Mouse (Mus musculus): ENCODE results near the gene Unc13c. TPM values are rescaled to one million over a fixed set of nuclear protein-coding genes. Genes with fewer than 3 reads are reported as not detected.
A peak's percentile ranks its signal among the peaks of the same experiment; 100 is the strongest.

Gene Unc13c
- polyA plus RNA-seq, 2 experiments = 0.73 to 1.3 TPM

DNA sequence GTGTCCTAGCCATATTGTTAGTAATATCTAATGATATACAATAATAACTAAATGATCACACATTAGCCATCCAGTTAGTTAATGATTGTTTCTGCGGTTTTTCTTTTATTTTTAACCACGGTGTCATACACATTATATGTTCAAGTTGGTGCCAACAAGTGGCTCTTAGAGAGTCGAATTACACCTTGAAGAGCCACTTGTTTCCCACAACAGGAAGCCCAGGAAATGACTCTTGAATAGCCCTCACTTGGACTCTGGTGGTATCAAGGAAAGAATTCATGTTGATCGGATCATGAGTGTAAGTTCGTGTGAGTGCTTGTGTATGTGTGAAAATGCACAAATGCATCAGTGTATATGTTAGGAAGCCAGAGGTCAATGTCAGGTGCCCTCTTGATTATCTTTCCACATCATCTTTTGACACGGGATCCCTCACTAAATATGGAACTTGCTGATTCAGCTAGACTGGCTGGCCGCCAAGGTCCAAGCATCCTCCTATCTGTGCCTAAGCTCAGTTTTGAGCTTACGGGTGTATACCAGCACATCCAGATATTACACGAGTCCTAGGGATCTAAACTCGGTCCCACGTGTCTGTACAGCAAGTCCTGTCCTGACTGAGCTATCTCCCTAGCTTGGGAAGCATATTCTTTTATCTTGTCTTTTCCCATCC, 46.2 kb downstream of the Unc13c start:
- H3K9ac ChIP-seq (ENCODE audit: low read depth, low read length, severe bottlenecking) = no peak overlapping the region
- WGBS = 89% methylated on average over 11 of the region's 11 CpGs
- no peak for ATAC-seq (ENCODE audit: low FRiP score, low read depth)
- H3K36me3 ChIP-seq (ENCODE audit: control insufficient read depth, insufficient read depth, low read length) = no peaks in the 10 kb centered on the region
- no peak overlapping the region for H3K4me2 ChIP-seq (replicated peaks; ENCODE audit: low read depth, low read length, severe bottlenecking)
- no peak for TF ChIP-seq POLR2A (IDR thresholded peaks at IDR 0.05; ENCODE audit: borderline replicate concordance, extremely low read depth, insufficient read depth, insufficient read length)
- DNase-seq (ENCODE audit: low spot score) = no peak
- H3K27me3 ChIP-seq (ENCODE audit: control insufficient read depth, insufficient read depth, low read length) = no peaks in the 10 kb centered on the region
- no peaks in the 10 kb centered on the region for H3K4me1 ChIP-seq (ENCODE audit: control insufficient read depth, insufficient read depth, low read length)
- no peak overlapping the region for H3K4me3 ChIP-seq (replicated peaks; ENCODE audit: low read length)
- no peak overlapping the region for H3K27ac ChIP-seq (replicated peaks; ENCODE audit: low read depth, low read length)
- H3K9me3 ChIP-seq (ENCODE audit: control insufficient read depth, low read length) = no peaks in the 10 kb centered on the region

- DNase-seq (ENCODE audit: low spot score) = no peak
- Histone ChIP-seq H3K9me3 (ENCODE audit: control insufficient read depth, low read length) (0 out of 2 replicates have a peak, but pooled peaks cover 3% of the 10 kb centered on the region), H3K9ac (ENCODE audit: low read depth, low read length, severe bottlenecking) (no peak overlapping the region), H3K27ac (replicated peaks; ENCODE audit: low read depth, low read length) (no peak overlapping the region), H3K36me3 (ENCODE audit: control insufficient read depth, insufficient read depth, low read length) (no peaks in the 10 kb centered on the region), H3K4me3 (replicated peaks; ENCODE audit: low read length) (no peak overlapping the region), H3K27me3 (ENCODE audit: control insufficient read depth, insufficient read depth, low read length) (no peaks in the 10 kb centered on the region), H3K4me1 (ENCODE audit: control insufficient read depth, insufficient read depth, low read length) (no peaks in the 10 kb centered on the region), H3K4me2 (replicated peaks; ENCODE audit: low read depth, low read length, severe bottlenecking) (no peak overlapping the region)
- 35% methylated on average over 4 of the region's 4 CpGs for WGBS
- ATAC-seq (ENCODE audit: low FRiP score, low read depth) = no peak
- no peak for TF ChIP-seq POLR2A (IDR thresholded peaks at IDR 0.05; ENCODE audit: borderline replicate concordance, extremely low read depth, insufficient read depth, insufficient read length)
Measured at GRCm38 (mm10) chr9:73905959-73906358, 62.8 kb downstream of the Unc13c start.

DNA sequence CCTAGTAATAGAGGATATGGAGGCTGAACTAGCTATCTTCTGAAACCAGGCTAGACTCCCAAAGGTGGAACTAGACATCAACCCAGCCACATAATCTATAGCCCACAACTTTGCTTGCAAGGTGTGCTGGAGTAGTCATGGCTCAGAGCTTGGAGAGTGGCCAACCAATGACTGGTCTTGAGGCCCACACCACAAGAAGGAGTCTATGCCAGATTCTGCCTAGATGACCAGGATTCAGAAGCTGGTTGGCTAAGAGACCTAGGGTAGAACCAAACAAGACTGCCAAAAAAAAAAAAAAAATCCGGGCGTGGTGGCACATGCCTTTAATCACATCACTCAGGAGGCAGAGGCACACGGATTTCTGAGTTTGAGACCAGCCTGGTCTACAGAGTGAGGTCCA, 70.2 kb downstream of the Unc13c start:
- H3K9ac ChIP-seq (ENCODE audit: low read depth, low read length, severe bottlenecking) = no peak overlapping the region
- WGBS = 86% methylated on average over 3 of the region's 3 CpGs

GRCm38 (mm10) chr9:73896210-73896609, 72.6 kb downstream of the Unc13c start:
- no peak overlapping the region for H3K4me3 ChIP-seq (replicated peaks; ENCODE audit: low read length)
- DNase-seq (ENCODE audit: low spot score) (peak; percentile 19), ATAC-seq (ENCODE audit: low FRiP score, low read depth) (no peak; the same call in 1 of the 2 replicates)
- no peaks in the 10 kb centered on the region for H3K4me1 ChIP-seq (ENCODE audit: control insufficient read depth, insufficient read depth, low read length)
- H3K36me3 ChIP-seq (ENCODE audit: control insufficient read depth, insufficient read depth, low read length) = no peaks in the 10 kb centered on the region
- no peaks in the 10 kb centered on the region for H3K27me3 ChIP-seq (ENCODE audit: control insufficient read depth, insufficient read depth, low read length)
- WGBS = 43% methylated on average over 3 of the region's 3 CpGs
- no peaks in the 10 kb centered on the region for H3K9me3 ChIP-seq (ENCODE audit: control insufficient read depth, low read length)
- H3K4me2 ChIP-seq (replicated peaks; ENCODE audit: low read depth, low read length, severe bottlenecking) = no peak overlapping the region
- H3K27ac ChIP-seq (replicated peaks; ENCODE audit: low read depth, low read length) = no peak overlapping the region
- no peak overlapping the region for H3K9ac ChIP-seq (ENCODE audit: low read depth, low read length, severe bottlenecking)
- no peak for TF ChIP-seq POLR2A (IDR thresholded peaks at IDR 0.05; ENCODE audit: borderline replicate concordance, extremely low read depth, insufficient read depth, insufficient read length)

More for the DNA sequence above, 70.2 kb downstream of the Unc13c start:
- no peaks in the 10 kb centered on the region for H3K9me3 ChIP-seq (ENCODE audit: control insufficient read depth, low read length)
- H3K27ac ChIP-seq (replicated peaks; ENCODE audit: low read depth, low read length) = no peak overlapping the region
- no peak for DNase-seq (ENCODE audit: low spot score)
- H3K27me3 ChIP-seq (ENCODE audit: control insufficient read depth, insufficient read depth, low read length) = no peaks in the 10 kb centered on the region
- ATAC-seq (ENCODE audit: low FRiP score, low read depth) = no peak
- no peak overlapping the region for H3K4me2 ChIP-seq (replicated peaks; ENCODE audit: low read depth, low read length, severe bottlenecking)
- no peak for TF ChIP-seq POLR2A (IDR thresholded peaks at IDR 0.05; ENCODE audit: borderline replicate concordance, extremely low read depth, insufficient read depth, insufficient read length)
- no peak overlapping the region for H3K4me3 ChIP-seq (replicated peaks; ENCODE audit: low read length)
- no peaks in the 10 kb centered on the region for H3K4me1 ChIP-seq (ENCODE audit: control insufficient read depth, insufficient read depth, low read length)
- H3K36me3 ChIP-seq (ENCODE audit: control insufficient read depth, insufficient read depth, low read length) = no peaks in the 10 kb centered on the region

GRCm38 (mm10) chr9:73883587-73883986, 85.2 kb downstream of the Unc13c start:
- Histone ChIP-seq H3K4me1 (ENCODE audit: control insufficient read depth, insufficient read depth, low read length) (no peaks in the 10 kb centered on the region), H3K36me3 (ENCODE audit: control insufficient read depth, insufficient read depth, low read length) (no peaks in the 10 kb centered on the region), H3K27ac (replicated peaks; ENCODE audit: low read depth, low read length) (no peak overlapping the region), H3K9me3 (ENCODE audit: control insufficient read depth, low read length) (no peaks in the 10 kb centered on the region), H3K9ac (ENCODE audit: low read depth, low read length, severe bottlenecking) (no peak overlapping the region), H3K27me3 (ENCODE audit: control insufficient read depth, insufficient read depth, low read length) (no peaks in the 10 kb centered on the region), H3K4me3 (replicated peaks; ENCODE audit: low read length) (no peak overlapping the region), H3K4me2 (replicated peaks; ENCODE audit: low read depth, low read length, severe bottlenecking) (no peak overlapping the region)
- DNase-seq (ENCODE audit: low spot score) (no peak), ATAC-seq (ENCODE audit: low FRiP score, low read depth) (no peak)
- TF ChIP-seq POLR2A (IDR thresholded peaks at IDR 0.05; ENCODE audit: borderline replicate concordance, extremely low read depth, insufficient read depth, insufficient read length) = no peak
- 46% methylated on average over 1 of the region's 1 CpGs for WGBS

Measured in limb, embryonic 14.5 days (tissue).